Comparison of ENCODE assay signal across 12 mouse cellular contexts in genomic region chr19:56116285-56116680, GRCm38 (mm10).
DNase-seq lines count a peak whose midpoint lies in the region; ATAC-seq and TF ChIP-seq lines count a peak whose summit lies in the region.
"Had no signal": no experiment of that assay in that cellular context is flagged by ENCODE, and none has a peak within 500 bp of the region (broad histone marks: within the 10 kb centered on the region; RNA-seq: fewer than 3 reads in every experiment).

No protein-coding gene starts in this region.

- peaks cover 11 to 19% of the 10 kb centered on the region in 2 experiments for H3K4me1 ChIP-seq in heart, embryonic 14.5 days (ENCODE audit: control insufficient read depth in 2 of 2, insufficient read depth in 2 of 2, low read length in 2 of 2)
- peaks cover 16% of the 10 kb centered on the region for H3K4me1 ChIP-seq in lung, embryonic 15.5 days
- H3K4me1 ChIP-seq in limb, embryonic 14.5 days (ENCODE audit: control insufficient read depth, insufficient read depth, low read length): peaks cover 15% of the 10 kb centered on the region

- ATAC-seq in heart, embryonic 14.5 days (ENCODE audit: insufficient number of reproducible peaks, insufficient read depth, low FRiP score, low read depth): no peak
- ATAC-seq in lung, embryonic 15.5 days (ENCODE audit: borderline replicate concordance, extremely low read depth, low FRiP score, low TSS enrichment): no peak
- peak; percentile 71 for ATAC-seq in limb, embryonic 14.5 days (ENCODE audit: low FRiP score, low read depth)
- ATAC-seq: CD4-positive, CD25-positive, alpha-beta regulatory T cell, adult 4 months had no signal

- no peaks in the 10 kb centered on the region for H3K36me3 ChIP-seq in heart, embryonic 14.5 days (ENCODE audit: control insufficient read depth, insufficient read depth, low read length)
- H3K36me3 ChIP-seq in lung, embryonic 15.5 days: no peaks in the 10 kb centered on the region
- H3K36me3 ChIP-seq in limb, embryonic 14.5 days (ENCODE audit: control insufficient read depth, insufficient read depth, low read length): no peaks in the 10 kb centered on the region
- H3K36me3 ChIP-seq: hindbrain, embryonic 12.5 days had no signal

- no peak overlapping the region for H3K4me3 ChIP-seq in heart, embryonic 14.5 days (ENCODE audit: control insufficient read depth in 1 of 2, insufficient read depth in 1 of 2, low read depth in 1 of 2, low read length in 2 of 2)
- no peak overlapping the region for H3K4me3 ChIP-seq in lung, embryonic 15.5 days
- H3K4me3 ChIP-seq in limb, embryonic 14.5 days (replicated peaks; ENCODE audit: low read length): no peak overlapping the region
- H3K4me3 ChIP-seq: hindbrain, embryonic 12.5 days had no signal

- H3K4me2 ChIP-seq in heart, embryonic 14.5 days (ENCODE audit: low read length): 0 out of 2 replicates have a peak overlapping the region, but pooled peaks have one; percentile 18
- no peak overlapping the region for H3K4me2 ChIP-seq in lung, embryonic 15.5 days
- 0 out of 2 replicates have a peak overlapping the region, but pooled peaks have one; percentile 11 for H3K4me2 ChIP-seq in limb, embryonic 14.5 days (replicated peaks; ENCODE audit: low read depth, low read length, severe bottlenecking)

- H3K9me3 ChIP-seq in heart, embryonic 14.5 days (ENCODE audit: control insufficient read depth, low read length): peaks cover 7% of the 10 kb centered on the region; the same call in 1 of the 2 replicates
- H3K9me3 ChIP-seq in lung, embryonic 15.5 days: no peaks in the 10 kb centered on the region
- peaks cover 8% of the 10 kb centered on the region; the same call in 1 of the 2 replicates for H3K9me3 ChIP-seq in limb, embryonic 14.5 days (ENCODE audit: control insufficient read depth, low read length)

- WGBS in heart, embryonic 14.5 days: 59% methylated on average over 7 of the region's 7 CpGs
- WGBS in lung, embryonic 15.5 days: 44% methylated on average over 7 of the region's 7 CpGs
- WGBS in limb, embryonic 14.5 days: 20% methylated on average over 7 of the region's 7 CpGs

- no peak for TF ChIP-seq POLR2A in limb, embryonic 14.5 days (IDR thresholded peaks at IDR 0.05; ENCODE audit: borderline replicate concordance, extremely low read depth, insufficient read depth, insufficient read length)

- H3K27me3 ChIP-seq in heart, embryonic 14.5 days (ENCODE audit: control insufficient read depth, insufficient read depth, low read length): peaks cover 11% of the 10 kb centered on the region
- H3K27me3 ChIP-seq in lung, embryonic 15.5 days: no peaks in the 10 kb centered on the region
- no peaks in the 10 kb centered on the region for H3K27me3 ChIP-seq in limb, embryonic 14.5 days (ENCODE audit: control insufficient read depth, insufficient read depth, low read length)

- no peak for DNase-seq in heart, adult 9 months (ENCODE audit: low spot score in 2 of 2)
- DNase-seq in lung, adult 18-20 months: no peak
- peak; percentile 52 for DNase-seq in adipocyte (ENCODE audit: low spot score)
- DNase-seq in limb, embryonic 14.5 days (ENCODE audit: low spot score): peak; percentile 91
- no peak for DNase-seq in thymus, adult 18-20 months
- no peak for DNase-seq in frontal cortex, adult 2 months (ENCODE audit: extremely low spot score in 1 of 2, low spot score in 1 of 2)
- DNase-seq: cerebellum, adult 9-11 months; lung, postnatal 36 days had no signal

- no peak overlapping the region for H3K27ac ChIP-seq in heart, embryonic 14.5 days (replicated peaks in 1 of 2; ENCODE audit: control insufficient read depth in 1 of 2, insufficient read depth in 1 of 2, low read depth in 2 of 2, low read length in 2 of 2)
- H3K27ac ChIP-seq in lung, embryonic 15.5 days: peak overlapping the region; percentile 41
- H3K27ac ChIP-seq in limb, embryonic 14.5 days (replicated peaks; ENCODE audit: low read depth, low read length): 0 out of 2 replicates have a peak overlapping the region, but pooled peaks have one; percentile 58
- H3K27ac ChIP-seq: hindbrain, embryonic 12.5 days had no signal

- no peak overlapping the region for H3K9ac ChIP-seq in heart, embryonic 14.5 days (ENCODE audit: low read length)
- H3K9ac ChIP-seq in lung, embryonic 15.5 days: no peak overlapping the region
- no peak overlapping the region for H3K9ac ChIP-seq in limb, embryonic 14.5 days (ENCODE audit: low read depth, low read length, severe bottlenecking)
- H3K9ac ChIP-seq: hindbrain, embryonic 12.5 days had no signal

Comparison
In these comparisons a context has a peak if more than half of its experiments do, and no peak if none do; other contexts are left out.
1. H3K27ac ChIP-seq: peak in lung, embryonic 15.5 days (single experiment) and limb, embryonic 14.5 days (single experiment); none in heart, embryonic 14.5 days (0 of 2).
2. DNase-seq: peak in adipocyte (single experiment) and limb, embryonic 14.5 days (single experiment); none in heart, adult 9 months (0 of 2), lung, adult 18-20 months (0 of 2), thymus, adult 18-20 months (0 of 2) and frontal cortex, adult 2 months (0 of 2).